Mouse (Mus musculus) E14TG2a.4 (cell line): ENCODE results near the gene Oxct1.

Source experiments
- CTCF ChIP-seq: conservative IDR thresholded peaks from 2 replicates; pipeline ENCODE4 v1.5.1; 2014; ENCODE audit warnings: low read length
- NANOG ChIP-seq: IDR thresholded peaks from 2 replicates; pipeline ENCODE4 v1.6.1; 2014; ENCODE audit warnings: borderline replicate concordance, low read length, mixed read lengths

DNA sequence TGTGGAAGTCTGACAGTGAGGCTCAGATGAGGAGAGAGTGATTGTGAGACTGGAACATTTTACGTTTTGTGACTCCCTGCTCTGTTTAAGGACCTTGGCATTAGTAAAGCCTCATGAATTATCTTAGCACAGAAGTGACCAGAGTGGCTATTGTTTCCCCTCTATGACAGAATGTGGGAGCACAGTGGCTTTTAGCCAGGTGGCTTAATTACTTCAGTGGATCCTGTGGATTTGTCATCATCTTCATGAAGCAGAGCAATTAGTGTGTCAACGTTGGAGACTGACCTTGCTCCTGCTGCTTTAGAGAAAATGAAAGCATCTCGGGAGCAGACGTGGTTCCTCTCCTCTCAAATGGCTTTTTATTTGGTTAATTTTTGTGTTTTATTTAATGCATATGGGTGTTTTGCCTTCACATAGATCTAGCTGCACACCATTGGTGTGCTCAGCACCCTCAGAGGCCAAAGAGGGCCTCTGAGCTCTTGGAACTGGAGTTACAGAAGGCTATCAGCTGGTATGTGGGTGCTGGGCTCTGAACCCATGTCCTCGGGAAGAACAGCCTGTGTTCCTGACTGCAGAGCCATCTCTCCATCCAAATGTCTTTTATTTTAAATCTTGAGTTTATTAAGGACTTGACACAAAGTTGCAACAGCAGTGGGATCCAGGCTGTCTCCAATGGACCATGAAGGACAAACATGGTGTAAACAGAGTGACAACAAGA is 41.2 kb downstream of the Oxct1 start:
- TF ChIP-seq CTCF (no peak), NANOG (no peak)
